Mouse (Mus musculus) stomach, embryonic 15.5 days (tissue): ENCODE results near the gene Tsen54. TPM values are rescaled to one million over a fixed set of nuclear protein-coding genes. Genes with fewer than 3 reads are reported as not detected.
A peak's percentile ranks its signal among the peaks of the same experiment; 100 is the strongest.

ENCODE experiments used
- ATAC-seq: fragments of 200-750 bp; cut with Nextera tagmentation; 2 replicates; pipeline ENCODE4 v1.8.0; 2017; ENCODE audit warnings: low read depth, moderate number of reproducible peaks, moderate TSS enrichment; ENCODE audit not compliant: insufficient read depth, low FRiP score
- H3K27ac ChIP-seq: fragments of 300-500 bp; sonication (generic); 2 replicates; pipeline ENCODE4 v1.5.1; 2015; ENCODE audit warnings: mild to moderate bottlenecking, inconsistent platforms
- H3K27me3 ChIP-seq: fragments of 300-500 bp; sonication (generic); replicated peaks from 2 replicates; pipeline ENCODE4 v1.6.1; 2015; ENCODE audit warnings: inconsistent platforms
- H3K36me3 ChIP-seq: fragments of 300-500 bp; sonication (generic); 2 replicates; pipeline ENCODE4 v1.6.1; 2015; ENCODE audit warnings: inconsistent platforms
- H3K4me1 ChIP-seq: fragments of 300-500 bp; sonication (generic); 2 replicates; pipeline ENCODE4 v1.6.1; 2015; ENCODE audit warnings: inconsistent platforms
- H3K4me2 ChIP-seq: fragments of 300-500 bp; sonication (generic); 2 replicates; pipeline ENCODE4 v1.6.1; 2015; ENCODE audit warnings: mild to moderate bottlenecking, inconsistent platforms
- H3K4me3 ChIP-seq: fragments of 300-500 bp; sonication (generic); replicated peaks from 2 replicates; pipeline ENCODE4 v1.5.1; 2015; ENCODE audit warnings: inconsistent platforms
- H3K9ac ChIP-seq: fragments of 300-500 bp; sonication (generic); 2 replicates; pipeline ENCODE4 v1.6.1; 2015; ENCODE audit warnings: inconsistent platforms
- H3K9me3 ChIP-seq: fragments of 300-500 bp; sonication (generic); 2 replicates; pipeline ENCODE4 v1.6.1; 2016; ENCODE audit warnings: inconsistent platforms
- WGBS: fragments of 180-500 bp; shearing (Covaris S2); methylation state at CpG from one replicate; pipeline ENCODE4 v1.1.7; 2015; 5-methylcytosine and 5-hydroxymethylcytosine counted together
- polyA plus RNA-seq: library from polyadenylated mRNA; unstranded; fragments of >200 nt; fragmentation: Nextera tagmentation; extraction: Ambion mirVana; gene quantifications from 2 replicates; pipeline ENCODE4 v1.2.1, GENCODE M21; 2015

Gene Tsen54
- polyA plus RNA-seq, 1 experiment from 2014 or later, result 28.2 TPM

DNA sequence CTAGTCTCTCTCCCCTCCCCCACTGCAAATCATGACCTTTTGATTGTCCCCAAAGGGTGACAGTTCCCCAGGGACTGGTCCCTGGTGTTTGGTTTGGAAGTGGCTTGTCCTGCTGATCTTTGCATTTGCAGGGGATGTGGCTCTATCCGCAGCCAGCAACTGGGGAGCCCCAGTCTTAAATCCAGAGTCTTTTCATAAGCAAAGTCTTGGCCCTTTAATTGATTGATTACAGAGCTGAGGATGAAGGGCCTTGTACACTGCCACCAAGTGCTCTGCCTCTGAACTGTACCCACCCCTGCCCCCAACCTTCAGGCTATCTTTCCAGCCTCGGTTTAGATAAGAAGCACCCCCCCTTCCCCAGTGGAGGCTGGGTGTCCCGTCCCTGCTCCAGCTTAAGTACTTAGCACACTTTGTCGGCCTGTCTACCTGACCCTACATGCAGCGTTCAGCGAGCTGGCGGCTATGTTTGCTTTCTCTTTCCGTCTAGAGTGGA lies 18.5 kb downstream of the Tsen54 start:
- Histone ChIP-seq H3K9me3 (no peaks in the 10 kb centered on the region), H3K4me1 (peaks cover 69% of the 10 kb centered on the region), H3K9ac (no peak overlapping the region), H3K36me3 (no peaks in the 10 kb centered on the region), H3K27me3 (no peaks in the 10 kb centered on the region), H3K4me3 (no peak overlapping the region), H3K27ac (peak overlapping the region; percentile 88), H3K4me2 (peak overlapping the region; percentile 30)
- peak; percentile 71 for ATAC-seq
- WGBS, result 17% methylated on average over 8 of the region's 8 CpGs

DNA sequence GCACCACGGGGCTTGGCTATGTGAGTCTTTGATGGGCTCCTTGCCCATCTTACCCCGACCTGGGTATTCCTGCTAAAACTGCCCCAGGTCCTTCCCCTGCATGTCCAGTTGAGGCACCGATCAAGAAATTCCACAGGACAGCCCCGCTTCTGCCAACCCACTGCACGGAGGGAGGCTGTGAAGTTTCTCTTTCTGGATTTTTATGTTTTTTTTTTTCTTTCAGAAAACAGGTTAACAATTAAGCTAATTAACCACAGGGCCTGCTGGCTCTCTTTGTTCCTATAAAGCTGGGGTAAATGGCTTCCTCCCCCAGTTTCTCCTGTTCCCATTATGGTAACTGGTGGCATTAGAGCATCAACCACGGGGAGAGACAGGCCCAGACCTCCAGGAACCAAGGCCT lies 19.5 kb downstream of the Tsen54 start:
- 74% methylated on average over 6 of the region's 6 CpGs for WGBS
- Histone ChIP-seq H3K9me3 (no peaks in the 10 kb centered on the region), H3K9ac (no peak overlapping the region), H3K36me3 (no peaks in the 10 kb centered on the region), H3K4me1 (peaks cover 64% of the 10 kb centered on the region), H3K4me3 (no peak overlapping the region), H3K27me3 (no peaks in the 10 kb centered on the region), H3K27ac (peak overlapping the region; percentile 88), H3K4me2 (peak overlapping the region; percentile 30; the same call in 1 of the 2 replicates)
- no peak for ATAC-seq

GRCm38 (mm10) chr11:115836656-115837395 lies 22.3 kb downstream of the Tsen54 start:
- H3K4me3 ChIP-seq, result no peak overlapping the region
- H3K9me3 ChIP-seq, result no peaks in the 10 kb centered on the region
- peak overlapping the region; percentile 71 for H3K27ac ChIP-seq
- H3K4me2 ChIP-seq, result 0 out of 2 replicates have a peak overlapping the region, but pooled peaks have one; percentile 9
- H3K27me3 ChIP-seq, result no peaks in the 10 kb centered on the region
- H3K36me3 ChIP-seq, result no peaks in the 10 kb centered on the region
- H3K9ac ChIP-seq, result no peak overlapping the region
- ATAC-seq, result no peak
- WGBS, result 50% methylated on average over 11 of the region's 11 CpGs
- H3K4me1 ChIP-seq, result peaks cover 60% of the 10 kb centered on the region

DNA sequence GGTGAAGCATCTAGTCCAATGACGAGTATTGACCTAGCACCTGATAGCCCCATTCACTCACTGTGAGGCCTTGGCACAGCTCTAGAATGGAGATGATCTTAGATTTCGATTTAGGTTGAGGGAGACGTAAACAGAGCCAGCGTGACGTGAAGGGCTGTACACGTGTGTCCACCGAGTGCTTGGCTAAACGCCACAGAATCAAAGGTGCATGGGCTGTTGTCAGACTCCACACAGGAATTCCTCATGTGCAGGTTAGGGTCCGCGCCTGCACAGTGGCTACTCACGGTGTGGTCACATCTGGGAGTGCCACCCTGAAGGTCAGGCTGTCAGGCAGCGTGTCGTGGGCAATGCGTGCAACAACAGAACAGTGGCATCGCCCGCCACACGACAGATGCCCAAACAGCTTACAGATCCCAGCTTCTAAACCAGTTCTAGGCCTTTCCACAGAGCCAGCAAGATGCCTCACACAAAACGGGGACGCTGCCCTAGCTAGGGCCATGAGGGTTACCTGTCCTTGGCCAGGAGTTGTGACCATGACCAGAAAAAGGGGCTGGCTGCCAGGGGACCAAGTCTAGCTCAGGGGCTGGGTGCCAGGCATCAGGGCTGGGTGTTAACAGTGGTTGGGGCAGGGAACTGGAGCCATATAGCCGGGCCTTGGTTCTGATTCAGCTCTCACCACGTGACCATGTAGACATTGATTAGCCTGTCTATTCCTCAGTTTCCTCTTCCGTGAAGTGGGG lies 23.3 kb downstream of the Tsen54 start:
- no peak overlapping the region for H3K4me3 ChIP-seq
- no peak for ATAC-seq
- H3K4me1 ChIP-seq, result peaks cover 59% of the 10 kb centered on the region
- H3K9ac ChIP-seq, result no peak overlapping the region
- no peaks in the 10 kb centered on the region for H3K9me3 ChIP-seq
- 86% methylated on average over 22 of the region's 22 CpGs for WGBS
- H3K27ac ChIP-seq, result peak overlapping the region; percentile 86
- no peak overlapping the region for H3K4me2 ChIP-seq
- H3K27me3 ChIP-seq, result no peaks in the 10 kb centered on the region
- no peaks in the 10 kb centered on the region for H3K36me3 ChIP-seq

GRCm38 (mm10) chr11:115838895-115839311 lies 24.4 kb downstream of the Tsen54 start:
- Histone ChIP-seq H3K9me3 (no peaks in the 10 kb centered on the region), H3K4me2 (0 out of 2 replicates have a peak overlapping the region, but pooled peaks have one; percentile 12), H3K27ac (peak overlapping the region; percentile 86), H3K4me1 (peaks cover 51% of the 10 kb centered on the region), H3K4me3 (no peak overlapping the region), H3K36me3 (no peaks in the 10 kb centered on the region), H3K9ac (no peak overlapping the region), H3K27me3 (no peaks in the 10 kb centered on the region)
- peak; percentile 67 for ATAC-seq
- WGBS, result 35% methylated on average over 4 of the region's 4 CpGs

- Histone ChIP-seq H3K4me3 (no peak overlapping the region), H3K9ac (no peak overlapping the region), H3K27ac (peak overlapping the region; percentile 86), H3K4me1 (peaks cover 43% of the 10 kb centered on the region), H3K36me3 (no peaks in the 10 kb centered on the region), H3K9me3 (no peaks in the 10 kb centered on the region), H3K27me3 (no peaks in the 10 kb centered on the region), H3K4me2 (0 out of 2 replicates have a peak overlapping the region, but pooled peaks have one; percentile 12)
- ATAC-seq, result no peak
- 60% methylated on average over 3 of the region's 3 CpGs for WGBS
Measured at GRCm38 (mm10) chr11:115839732-115840131, 25.2 kb downstream of the Tsen54 start.

DNA sequence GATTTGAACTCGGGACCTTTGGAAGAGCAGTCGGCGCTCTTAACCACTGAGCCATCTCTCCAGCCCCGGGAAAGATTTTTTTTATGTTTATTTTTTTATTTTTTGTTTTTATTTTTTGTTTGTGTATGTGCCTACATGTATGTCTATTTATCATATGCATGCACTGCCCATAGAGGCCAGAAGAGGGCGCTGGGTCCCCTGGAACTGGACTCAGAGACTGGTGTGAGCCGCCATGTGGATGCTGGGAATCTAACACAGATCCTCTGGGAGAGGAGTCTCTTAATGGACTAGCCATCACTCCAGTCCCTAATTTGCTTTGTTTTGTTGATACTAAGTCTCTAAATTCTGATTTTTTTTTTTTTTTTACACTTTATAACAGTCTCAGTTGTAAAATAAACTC lies 26.5 kb downstream of the Tsen54 start:
- Histone ChIP-seq H3K4me1 (peaks cover 39% of the 10 kb centered on the region), H3K36me3 (peaks cover 4% of the 10 kb centered on the region; the same call in 1 of the 2 replicates), H3K4me3 (no peak overlapping the region), H3K9me3 (no peaks in the 10 kb centered on the region), H3K27me3 (no peaks in the 10 kb centered on the region), H3K9ac (no peak overlapping the region), H3K4me2 (no peak overlapping the region), H3K27ac (peak overlapping the region; percentile 82; the same call in 1 of the 2 replicates)
- ATAC-seq, result no peak
- 83% methylated on average over 6 of the region's 6 CpGs for WGBS

GRCm38 (mm10) chr11:115841961-115842550 lies 27.5 kb downstream of the Tsen54 start:
- H3K4me2 ChIP-seq, result 0 out of 2 replicates have a peak overlapping the region, but pooled peaks have one; percentile 9
- H3K27ac ChIP-seq, result peak overlapping the region; percentile 82
- peaks cover 34% of the 10 kb centered on the region for H3K4me1 ChIP-seq
- peaks cover 6% of the 10 kb centered on the region; the same call in 1 of the 2 replicates for H3K36me3 ChIP-seq
- WGBS, result 18% methylated on average over 6 of the region's 6 CpGs
- H3K27me3 ChIP-seq, result no peaks in the 10 kb centered on the region
- no peak overlapping the region for H3K4me3 ChIP-seq
- H3K9me3 ChIP-seq, result no peaks in the 10 kb centered on the region
- H3K9ac ChIP-seq, result no peak overlapping the region
- ATAC-seq, result peak; percentile 67; the same call in 1 of the 2 replicates

GRCm38 (mm10) chr11:115843141-115843890 lies 28.8 kb downstream of the Tsen54 start:
- Histone ChIP-seq H3K4me1 (peaks cover 24% of the 10 kb centered on the region), H3K27me3 (no peaks in the 10 kb centered on the region), H3K9ac (no peak overlapping the region), H3K4me2 (no peak overlapping the region), H3K27ac (peak overlapping the region; percentile 82), H3K9me3 (no peaks in the 10 kb centered on the region), H3K4me3 (no peak overlapping the region), H3K36me3 (peaks cover 8% of the 10 kb centered on the region; the same call in 1 of the 2 replicates)
- ATAC-seq, result no peak
- WGBS, result 77% methylated on average over 14 of the region's 14 CpGs

DNA sequence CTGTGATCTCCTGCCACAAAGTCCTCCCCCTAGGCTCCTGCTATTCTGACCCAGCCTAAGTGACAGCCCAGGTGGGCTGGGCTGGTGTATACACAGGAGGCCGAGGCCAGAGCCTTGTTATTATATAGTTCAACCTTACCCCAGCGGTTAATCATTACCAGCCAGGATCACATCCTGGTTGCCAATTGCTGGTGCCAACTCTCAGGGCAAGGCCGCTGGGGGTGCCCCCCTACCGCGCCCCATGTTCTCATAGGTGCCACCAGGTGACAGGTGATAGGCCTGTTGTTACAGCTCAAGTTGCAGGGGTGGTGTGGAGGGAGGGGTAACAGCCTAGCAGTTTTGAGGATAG lies 29.3 kb downstream of the Tsen54 start:
- H3K36me3 ChIP-seq, result peaks cover 8% of the 10 kb centered on the region; the same call in 1 of the 2 replicates
- 59% methylated on average over 5 of the region's 5 CpGs for WGBS
- H3K27me3 ChIP-seq, result no peaks in the 10 kb centered on the region
- no peak overlapping the region for H3K4me3 ChIP-seq
- peak overlapping the region; percentile 82 for H3K27ac ChIP-seq
- peak; percentile 87 for ATAC-seq
- H3K4me1 ChIP-seq, result peaks cover 24% of the 10 kb centered on the region
- no peaks in the 10 kb centered on the region for H3K9me3 ChIP-seq
- H3K4me2 ChIP-seq, result peak overlapping the region; percentile 20; the same call in 1 of the 2 replicates
- no peak overlapping the region for H3K9ac ChIP-seq

DNA sequence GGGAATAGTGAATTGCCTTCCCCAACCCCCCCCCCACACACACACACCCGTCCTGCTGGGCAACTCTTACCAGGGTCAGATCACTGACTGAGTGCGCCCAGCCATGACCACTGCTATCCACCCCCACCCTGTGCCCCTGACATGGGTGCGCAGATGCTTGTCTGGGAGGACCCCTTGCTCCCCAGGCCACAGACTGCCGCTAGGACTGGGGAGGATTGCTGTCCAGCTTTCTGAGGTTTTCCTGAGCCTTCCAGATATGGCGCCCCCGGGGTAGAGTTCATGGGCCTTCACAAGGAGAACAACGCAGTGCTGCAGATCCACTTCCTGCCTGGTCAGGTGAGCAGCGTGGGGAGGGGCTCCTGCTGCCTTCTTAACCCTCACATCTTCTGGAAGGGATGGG lies 29.7 kb downstream of the Tsen54 start:
- Histone ChIP-seq H3K36me3 (peaks cover 10% of the 10 kb centered on the region), H3K27ac (peak overlapping the region; percentile 82), H3K4me2 (peak overlapping the region; percentile 20; the same call in 1 of the 2 replicates), H3K4me1 (peaks cover 21% of the 10 kb centered on the region), H3K4me3 (no peak overlapping the region), H3K9me3 (no peaks in the 10 kb centered on the region), H3K9ac (no peak overlapping the region), H3K27me3 (no peaks in the 10 kb centered on the region)
- ATAC-seq, result no peak; the same call in 1 of the 2 replicates
- WGBS, result 56% methylated on average over 8 of the region's 8 CpGs
